Mouse (Mus musculus) kidney, postnatal 4 days (tissue): ENCODE results near the gene Sdhd.
A peak's percentile ranks its signal among the peaks of the same experiment; 100 is the strongest.
"Not testable (repeated sequence)": the region's sequence is repeated elsewhere in the genome, so short reads cannot be mapped to it uniquely, and the experiment has no call there.

Experiments
- DNase-seq, 2 experiments: peaks; one replicate each; pipeline ENCODE4 v3.0.0; 2021; ENCODE audit warnings: mixed read lengths in 2 of 2

Sdhd gene

DNA sequence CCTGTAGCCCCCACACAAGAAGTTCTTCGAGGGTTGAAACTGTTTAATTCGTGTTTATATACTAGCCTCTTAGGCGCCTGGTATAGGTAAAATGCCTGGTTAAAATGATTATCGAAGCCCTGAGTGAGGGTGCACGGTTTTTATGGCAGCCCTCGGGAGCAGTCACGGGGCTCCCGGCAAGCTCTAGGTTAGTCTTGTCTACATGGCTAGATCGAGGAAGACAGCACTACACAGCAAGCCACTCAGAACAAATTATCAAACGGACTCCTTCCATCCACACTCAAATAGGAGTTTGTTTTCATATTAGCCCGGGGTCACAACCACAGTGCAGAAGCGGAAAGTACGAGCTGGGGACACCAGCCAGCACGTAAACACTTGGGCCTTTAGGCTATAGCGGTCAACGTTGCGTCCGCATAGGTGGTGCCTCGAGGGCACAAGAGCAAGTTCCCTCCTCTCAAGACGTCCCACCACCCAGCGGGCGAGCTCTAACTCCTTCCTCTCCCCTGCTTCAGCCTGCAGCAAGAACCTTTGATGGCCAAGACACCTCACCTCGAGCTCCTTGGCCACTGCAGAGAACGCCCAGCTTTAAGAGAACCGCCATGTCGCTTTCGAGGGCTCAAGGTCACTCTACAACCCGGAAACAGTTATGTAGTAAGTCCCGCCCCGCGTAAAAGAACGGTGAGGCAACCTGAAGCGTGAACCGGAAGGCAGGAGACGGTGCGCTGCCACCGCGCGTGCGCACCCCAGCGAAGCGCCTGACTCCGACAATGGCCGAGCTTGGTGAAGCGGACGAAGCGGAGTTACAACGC lies at the start of gene Sdhd, which contains the start of gene Timm8b:
Gene Sdhd, minus strand, starts transcription at position 624 of the 809 bp plus-strand sequence.
Gene Timm8b, plus strand, starts transcription at position 722 of the 809 bp plus-strand sequence.
- peak; percentile 92 to 96 for DNase-seq

DNA sequence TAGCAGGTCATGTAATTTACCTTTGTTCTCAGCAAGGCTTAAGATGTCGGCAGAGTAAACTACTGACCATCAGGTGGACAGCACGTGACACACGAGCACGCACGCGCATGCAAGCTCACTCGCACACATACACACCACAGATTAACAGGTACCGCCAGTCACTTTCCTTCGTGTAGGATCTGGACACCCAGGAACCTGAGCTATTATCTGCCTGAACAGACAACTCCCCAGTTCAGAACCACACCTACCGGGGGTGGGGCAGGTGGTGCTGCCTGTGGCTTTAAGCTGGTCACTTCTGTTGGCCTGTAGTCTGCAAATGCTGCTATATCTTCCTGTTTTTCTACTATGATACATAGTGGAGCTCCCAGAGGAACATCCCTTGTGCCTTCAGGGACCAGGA lies 46.9 kb upstream of the Sdhd start:
- no peak for DNase-seq

DNA sequence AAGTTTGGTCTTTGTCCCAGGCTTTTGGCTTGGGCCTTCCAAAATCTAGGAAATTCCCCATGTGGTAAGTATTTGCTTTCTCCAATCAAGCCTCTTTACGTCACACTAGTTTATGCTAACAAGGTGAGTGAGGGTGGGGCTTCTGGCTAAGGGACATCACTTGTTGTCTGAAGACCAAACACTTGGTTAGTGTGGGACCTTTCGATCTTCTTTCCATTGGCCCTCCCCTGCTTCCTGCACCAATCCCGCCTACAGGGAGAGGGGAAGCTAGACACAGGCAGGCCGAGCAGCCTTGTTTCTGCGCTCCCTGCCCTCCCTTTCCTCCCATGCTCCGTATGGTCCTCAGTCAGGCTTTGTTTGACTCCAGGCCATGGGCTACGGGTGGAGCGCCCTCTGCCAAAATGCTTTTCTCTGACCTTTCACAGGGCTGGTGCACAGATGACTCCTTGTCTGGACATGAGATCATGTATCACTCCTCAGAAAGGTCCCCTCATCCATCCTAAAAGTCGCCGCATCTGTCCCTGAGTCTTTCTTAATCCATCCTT lies 43.3 kb upstream of the Sdhd start:
- no peak for DNase-seq

DNA sequence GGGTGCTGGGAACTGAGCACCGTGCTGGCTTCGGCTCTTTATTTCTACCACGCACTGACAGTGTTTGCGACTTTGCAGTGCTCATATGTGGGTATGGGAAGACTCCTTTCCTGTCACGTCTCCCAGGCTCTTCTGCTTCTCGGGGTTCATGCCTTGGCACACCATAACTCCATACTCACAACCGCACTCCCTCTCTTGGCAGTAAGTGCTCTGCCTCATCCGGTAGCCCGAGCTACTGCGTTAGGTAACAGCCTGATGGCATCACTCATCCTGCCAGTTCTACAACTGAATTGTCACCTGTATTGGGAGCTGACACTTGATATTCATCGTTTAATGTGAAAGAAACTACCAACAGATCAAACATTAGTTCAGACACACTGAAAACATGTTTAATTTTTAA lies 30.7 kb upstream of the Sdhd start:
- no peak for DNase-seq

DNA sequence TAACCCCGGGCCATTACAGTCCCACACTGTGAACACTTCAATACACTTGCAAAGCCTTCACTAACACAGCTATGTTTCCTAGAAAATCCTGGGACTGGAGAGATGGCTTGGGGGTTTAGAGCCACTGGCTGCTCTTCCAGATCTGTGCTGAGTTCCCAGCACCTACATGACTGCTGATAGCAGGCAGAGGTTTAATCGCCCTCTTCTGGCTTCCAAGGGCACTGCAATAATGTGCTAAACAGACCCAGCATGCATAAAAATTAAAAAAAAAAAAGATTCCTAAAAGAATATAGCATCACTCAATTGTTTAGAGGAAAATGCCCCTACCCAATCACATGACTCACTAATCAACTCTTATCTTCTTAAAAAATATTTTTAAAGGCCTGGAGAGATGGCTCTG lies 29.4 kb upstream of the Sdhd start:
- DNase-seq, result peak; percentile 9 to 20

DNA sequence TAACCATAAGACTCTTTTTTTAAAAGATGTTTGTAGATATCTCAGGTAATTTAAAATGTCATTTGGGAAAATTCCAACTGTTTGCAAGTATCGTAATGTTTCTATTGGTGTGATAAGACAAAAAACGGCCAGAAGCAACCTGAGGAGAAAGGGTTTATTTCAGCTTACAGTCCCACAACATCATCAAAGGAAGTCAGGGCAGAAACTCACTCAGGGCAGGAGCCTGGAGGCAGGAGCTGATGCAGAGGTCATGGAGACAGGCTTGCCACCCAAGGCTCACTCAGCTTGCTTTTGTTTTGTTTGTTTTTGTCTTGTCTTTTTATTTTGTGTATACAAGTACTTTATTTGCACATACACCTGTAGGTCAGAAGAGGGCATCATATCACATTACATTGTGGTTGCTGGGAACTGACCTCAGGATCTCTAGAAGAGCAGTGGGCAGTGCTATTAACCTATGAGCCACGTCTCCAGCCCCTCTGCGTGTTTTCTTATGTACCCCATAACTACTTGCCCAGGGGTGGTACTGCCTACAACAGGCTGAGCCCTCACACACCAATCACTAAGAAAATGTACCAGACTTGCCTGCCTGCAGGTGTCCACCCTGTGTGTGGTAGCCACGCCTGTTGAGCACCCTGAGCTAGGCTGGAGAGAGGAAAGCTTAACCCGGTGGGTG lies 28.5 kb upstream of the Sdhd start:
- DNase-seq, result no peak

DNA sequence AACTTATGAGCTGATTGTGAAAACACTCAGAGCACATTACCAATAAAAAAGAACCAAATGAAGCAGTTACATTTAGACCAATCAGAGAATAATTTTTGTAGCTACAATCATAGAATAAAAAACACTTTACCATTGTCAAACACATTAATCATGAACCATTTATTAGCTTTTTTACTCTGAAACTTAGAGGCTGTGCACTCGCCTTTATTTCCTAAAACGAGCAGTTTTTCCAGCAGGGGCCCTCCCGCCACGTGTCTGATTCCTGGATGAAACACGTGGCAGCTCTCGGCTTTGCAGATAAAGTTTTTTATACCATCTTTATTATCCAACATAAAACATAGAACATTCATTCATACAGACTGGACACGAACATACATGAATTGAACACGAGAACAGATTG lies 27.3 kb upstream of the Sdhd start:
- not testable (repeated sequence) for DNase-seq

DNA sequence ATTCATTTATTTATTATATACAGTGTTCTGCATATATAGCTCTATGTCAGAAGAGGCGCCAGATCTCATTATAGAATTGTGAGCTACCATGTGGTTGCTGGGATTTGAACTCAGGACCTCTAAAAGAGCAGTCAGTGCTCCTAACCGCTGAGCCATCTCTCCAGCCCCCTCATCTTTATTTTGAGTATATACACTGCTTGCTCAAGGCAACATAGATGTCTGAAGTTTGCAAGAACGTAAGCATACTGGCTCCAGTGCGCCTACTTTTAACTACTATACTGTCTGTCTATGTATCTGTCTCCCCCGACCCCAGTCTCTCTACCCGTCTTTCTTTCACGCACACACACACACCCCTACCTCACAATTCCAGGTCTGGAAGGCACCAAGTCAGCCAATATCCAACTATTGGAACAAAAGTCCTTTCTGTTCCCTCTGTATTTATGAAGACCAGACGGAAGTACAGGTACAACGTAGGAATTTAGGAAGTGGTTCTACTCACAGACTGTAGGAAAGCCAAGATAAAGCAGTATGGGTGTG lies 14.2 kb upstream of the Sdhd start:
- no peak for DNase-seq

DNA sequence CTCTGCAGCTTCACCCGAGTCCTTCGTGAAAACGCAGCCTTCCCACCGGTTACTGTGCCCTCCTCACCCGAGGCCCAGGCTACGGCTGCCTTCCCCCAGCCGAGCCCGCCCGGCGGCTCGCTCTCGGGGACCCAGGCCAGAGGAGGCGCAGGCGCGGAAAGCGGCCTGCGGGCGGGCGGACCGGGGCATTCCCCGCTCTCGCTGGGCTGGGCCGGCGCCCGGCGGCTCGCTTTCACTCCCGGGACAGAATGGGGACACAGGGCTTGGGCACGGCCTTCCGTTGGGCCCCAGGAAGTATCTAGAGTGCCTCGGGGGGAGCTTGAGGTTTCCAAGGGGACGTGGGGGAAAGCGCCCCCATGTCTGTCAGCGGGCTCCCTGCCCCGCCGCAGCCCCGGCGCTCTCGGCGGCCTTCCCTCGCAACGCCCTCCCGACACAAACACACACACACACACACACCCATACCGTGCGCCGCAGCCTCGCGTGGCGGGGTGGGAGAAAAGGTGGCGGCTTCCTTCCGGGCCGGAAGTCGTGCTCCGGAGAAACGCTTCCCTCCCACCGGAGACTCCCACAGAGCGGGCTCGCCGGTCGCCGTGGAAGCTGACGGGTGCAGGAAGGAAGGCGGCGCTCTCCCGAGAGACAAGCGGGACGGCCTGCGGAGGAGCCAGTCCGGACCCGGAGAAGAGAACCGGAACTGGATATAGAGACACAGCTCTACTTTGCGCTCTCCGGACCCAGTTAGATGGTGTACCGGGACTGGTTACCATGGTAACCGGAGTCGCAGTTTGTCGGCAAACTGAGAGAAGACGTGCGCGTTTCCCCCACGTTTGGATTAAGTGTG lies 13.4 kb upstream of the Sdhd start, which contains the start of the genes Pih1d2 and Nkapd1:
Gene Pih1d2, plus strand, starts transcription at position 556 of the 838 bp plus-strand sequence.
Gene Nkapd1, minus strand, starts transcription at position 699 of the 838 bp plus-strand sequence.
- DNase-seq, result peak; percentile 92 to 93

DNA sequence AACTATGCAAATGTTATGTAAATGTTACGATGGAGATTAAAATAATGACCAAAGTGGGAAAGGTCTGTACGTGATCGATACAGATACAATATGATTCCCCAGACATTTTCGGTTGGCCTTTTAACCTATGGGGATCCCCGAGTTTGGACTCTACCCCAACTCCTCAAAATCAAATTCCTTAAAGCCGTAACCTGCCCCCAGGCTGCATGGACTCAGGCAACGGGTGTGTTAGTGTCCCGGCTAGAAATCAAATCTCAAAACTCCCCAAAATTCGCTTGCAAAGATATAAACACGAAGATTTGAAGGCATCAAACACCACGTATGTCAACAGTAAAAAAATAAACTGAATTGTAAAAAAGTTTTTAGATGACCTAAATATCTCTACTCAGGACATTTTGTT lies 12.5 kb upstream of the Sdhd start:
- DNase-seq, result no peak

DNA sequence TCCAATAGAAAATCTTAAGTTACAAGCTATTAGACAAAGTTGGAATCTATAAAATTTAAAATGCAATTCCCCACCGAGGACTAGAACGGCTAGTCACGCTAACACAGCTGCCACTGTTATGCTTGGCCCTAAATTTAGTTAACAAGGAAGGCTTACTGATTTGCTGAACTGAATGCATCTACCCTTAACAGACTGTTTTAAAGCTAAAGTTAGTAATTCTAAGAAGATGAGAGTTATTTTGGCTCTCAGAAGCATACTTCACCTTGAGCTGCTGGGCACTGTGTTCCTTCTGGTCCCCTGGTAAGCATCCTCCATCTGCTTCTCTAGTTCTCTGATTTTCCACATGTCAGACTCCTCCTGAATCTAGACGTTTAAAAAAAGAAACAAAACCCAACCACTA lies 8.5 kb upstream of the Sdhd start:
- DNase-seq, result no peak

DNA sequence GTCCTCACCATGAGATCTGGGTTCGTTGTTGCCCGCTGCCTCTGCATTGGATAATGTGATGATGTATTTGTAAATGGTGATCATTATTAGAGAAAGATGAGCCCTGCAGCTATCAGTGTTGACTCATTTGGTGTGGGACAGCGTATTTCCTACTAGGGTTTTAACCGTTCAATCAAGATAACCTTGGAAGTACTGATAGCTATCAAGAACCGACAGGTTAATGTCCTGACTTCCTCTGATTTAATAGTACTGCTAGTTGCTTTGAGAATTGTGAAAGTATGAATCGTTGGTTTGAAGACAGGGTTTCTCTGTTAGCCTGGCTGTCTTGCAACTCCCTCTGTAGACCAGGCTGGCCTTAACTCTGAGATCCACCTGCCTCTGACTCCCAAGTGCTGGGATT lies 726 bp upstream of the Sdhd start:
- DNase-seq, result no peak

DNA sequence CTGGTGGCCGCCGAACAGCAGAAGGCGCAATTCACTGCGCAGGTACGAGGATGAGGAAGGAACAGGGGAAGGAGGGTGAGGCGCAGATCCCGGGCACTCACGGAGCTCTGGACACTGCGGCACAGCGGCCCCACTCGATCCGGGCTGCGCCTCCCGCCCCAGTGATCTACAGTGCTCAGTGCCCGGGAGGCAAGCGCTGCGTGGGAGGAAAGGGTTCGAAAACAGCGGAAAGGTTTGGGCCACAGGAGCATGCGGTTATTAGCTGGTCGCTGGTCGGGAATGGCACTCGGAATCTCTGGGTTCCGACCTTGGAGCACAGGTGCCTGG lies 349 bp upstream of the Sdhd start:
- no peak for DNase-seq

DNA sequence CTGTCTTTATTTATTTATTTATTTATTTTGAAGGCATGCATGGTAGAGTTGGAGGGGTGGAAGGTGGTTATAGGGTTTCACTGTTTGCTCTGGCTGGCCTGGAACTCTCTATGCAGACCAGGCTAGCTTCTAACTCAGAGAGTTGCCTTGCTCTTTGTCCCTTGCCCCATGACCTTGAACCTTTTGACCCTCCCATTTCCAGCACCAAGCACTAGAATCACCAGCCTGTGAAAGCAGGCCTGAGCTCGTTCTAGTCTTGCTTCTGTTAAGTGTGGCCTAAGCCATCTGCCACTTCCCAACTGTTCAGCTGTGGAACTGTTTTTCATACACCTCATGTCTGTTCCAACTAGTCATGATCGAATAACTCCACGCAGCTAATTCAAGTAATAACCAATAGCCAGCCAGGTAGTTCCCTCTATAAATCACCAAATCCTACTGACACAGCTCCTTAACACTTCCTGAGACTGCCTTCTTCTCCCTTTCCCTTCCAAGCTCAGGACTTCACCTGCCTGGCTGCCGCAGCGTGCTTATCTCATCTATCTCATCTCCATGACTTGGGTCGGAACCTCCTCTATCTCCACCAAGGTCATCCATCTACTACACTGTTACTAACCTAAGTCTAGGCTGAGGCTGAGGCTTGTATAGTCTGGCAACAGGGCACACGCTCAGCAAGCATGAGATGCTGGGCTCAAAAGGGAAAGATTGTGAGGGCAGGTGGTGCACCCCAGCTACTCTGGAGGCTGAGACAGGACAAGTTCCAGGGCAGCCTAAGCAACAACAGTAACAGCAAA lies 1.4 kb downstream of the Sdhd start:
- DNase-seq, result no peak

DNA sequence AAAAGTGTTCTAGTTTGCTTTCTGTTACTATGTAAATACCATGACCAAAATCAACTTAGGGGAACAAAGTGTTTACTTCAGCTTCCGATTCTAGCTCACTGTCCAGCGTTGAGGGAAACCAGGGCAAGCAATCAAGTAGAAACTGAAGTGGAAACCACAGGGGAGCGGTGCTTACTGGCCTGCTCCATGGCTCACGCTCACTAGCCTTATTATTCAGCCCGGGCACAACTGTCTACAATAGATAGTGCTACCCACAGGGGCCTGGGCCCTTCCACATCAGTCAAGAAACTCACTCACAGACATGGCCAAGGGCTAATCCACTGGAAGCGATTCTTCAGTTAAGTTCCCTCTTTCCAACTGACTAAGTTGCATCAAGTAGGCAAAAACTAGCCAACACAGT lies 2.1 kb downstream of the Sdhd start:
- DNase-seq, result no peak

DNA sequence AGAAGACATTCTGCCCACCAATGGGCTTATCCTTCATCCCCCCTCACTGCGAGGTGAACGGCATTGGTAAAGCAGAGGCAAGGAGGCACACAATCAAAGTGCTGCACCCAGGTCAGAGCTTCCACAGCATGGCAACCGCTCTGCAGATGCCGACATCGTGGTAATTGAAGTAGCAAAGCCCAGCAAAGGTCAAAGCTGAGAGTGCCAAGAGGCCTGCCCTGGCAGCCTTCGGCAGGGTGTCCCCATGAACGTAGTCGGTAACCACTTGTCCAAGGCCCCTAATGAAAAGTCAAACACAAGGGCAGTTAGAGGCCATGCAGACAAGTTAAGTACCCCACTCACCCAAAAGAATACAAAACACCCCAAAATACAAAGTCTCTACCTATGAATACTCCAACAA lies 6.6 kb downstream of the Sdhd start:
- DNase-seq, result no peak

DNA sequence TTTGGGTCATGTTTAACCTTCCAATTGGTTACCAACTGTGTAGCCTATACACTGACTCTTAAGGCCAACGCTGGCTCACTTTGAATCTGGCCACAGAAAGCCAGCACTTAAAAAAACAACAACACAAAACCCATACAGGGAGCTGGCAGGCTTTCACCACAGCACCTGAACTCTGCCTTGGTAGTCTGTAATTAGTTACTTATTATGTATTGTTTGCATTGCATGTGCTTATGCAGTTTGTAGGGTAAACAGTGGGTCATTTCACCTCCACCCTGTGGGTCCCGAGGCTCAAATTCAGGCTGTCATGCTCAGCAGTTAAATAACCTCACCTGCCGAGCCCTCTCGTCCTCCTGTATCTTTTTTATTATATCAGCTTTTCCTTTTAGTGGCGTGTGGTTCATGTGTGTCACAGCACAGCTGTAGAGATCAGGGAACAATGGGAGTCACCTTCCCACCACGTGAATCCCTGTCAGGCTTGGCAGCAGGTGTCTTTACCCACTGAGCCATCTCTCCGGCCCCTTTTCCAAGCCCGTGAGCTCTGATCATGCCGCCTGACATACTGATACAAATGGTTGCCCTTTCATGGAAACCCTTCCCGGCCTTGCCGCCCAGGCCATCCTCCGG lies 8.7 kb downstream of the Sdhd start:
- DNase-seq, result peak in 1 of 2 experiments; percentile 35

DNA sequence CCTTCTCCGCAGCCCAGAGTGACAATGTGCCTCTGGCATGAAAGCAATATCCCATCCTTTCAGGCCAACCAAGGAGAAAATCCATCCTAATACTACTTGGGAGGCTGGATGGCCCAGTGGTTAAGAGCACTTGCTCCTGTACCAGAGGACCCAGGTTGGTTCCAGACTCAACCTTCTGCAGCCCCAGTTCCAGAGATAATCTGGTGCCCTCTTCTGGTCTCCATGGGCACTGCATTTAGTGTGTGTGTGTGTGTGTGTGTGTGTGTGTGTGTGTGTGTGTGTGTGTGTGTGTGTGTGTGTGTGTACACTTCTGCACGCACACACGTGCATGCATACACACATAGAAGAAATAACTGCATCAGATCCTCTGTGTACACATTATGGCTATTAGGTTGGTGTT lies 10.1 kb downstream of the Sdhd start:
- peak; percentile 52 to 63 for DNase-seq

DNA sequence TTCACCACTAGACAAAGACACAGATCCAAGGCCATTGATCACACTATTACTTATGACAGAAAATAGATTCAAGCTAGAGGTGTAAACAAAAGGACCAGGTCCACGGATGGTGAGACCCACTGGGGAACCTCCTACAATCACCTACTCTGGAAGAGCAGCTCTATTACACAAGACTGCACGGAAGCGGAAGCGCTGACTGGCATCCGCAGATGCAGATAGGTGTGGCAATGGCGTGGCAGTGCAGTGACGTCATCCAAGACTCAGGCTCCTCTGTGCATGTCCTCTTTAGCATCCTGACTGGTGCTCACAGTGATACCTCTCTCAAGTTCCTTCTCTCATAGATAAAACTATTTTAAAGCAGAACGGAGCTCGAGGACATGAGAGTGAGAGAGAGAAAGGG lies 10.7 kb downstream of the Sdhd start:
- no peak for DNase-seq

DNA sequence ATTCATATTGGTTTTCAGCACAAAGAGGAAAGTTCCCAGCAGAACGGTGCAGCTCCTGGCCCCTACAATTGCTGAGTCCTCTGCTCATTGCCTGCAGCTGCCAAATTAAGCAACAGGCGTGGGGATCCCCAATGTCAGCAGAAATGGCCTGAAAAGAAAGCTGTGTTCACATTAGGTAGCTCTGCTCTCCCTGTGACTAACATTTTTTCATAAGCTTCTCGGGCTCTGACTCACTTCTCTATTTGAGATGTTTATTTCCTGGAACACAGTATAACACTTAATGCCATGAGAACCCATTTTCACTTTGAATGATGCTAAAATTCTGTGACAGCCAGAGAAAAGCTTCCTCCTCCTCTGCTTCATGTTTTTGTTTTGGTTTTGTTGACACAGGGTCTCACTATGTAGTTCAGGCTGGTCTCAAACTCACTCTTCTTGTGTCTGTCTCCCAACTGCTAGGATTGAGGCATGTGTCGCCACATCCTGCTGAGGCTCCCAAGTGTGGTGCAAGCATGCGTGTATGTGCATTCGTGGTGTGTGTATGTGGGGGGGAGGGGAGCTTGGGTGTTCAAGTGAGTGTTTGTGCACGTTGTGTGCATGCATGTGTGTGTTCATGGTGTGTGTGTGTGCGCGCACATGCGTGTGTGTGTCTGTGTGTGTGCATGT lies 12.6 kb downstream of the Sdhd start:
- DNase-seq, result no peak

DNA sequence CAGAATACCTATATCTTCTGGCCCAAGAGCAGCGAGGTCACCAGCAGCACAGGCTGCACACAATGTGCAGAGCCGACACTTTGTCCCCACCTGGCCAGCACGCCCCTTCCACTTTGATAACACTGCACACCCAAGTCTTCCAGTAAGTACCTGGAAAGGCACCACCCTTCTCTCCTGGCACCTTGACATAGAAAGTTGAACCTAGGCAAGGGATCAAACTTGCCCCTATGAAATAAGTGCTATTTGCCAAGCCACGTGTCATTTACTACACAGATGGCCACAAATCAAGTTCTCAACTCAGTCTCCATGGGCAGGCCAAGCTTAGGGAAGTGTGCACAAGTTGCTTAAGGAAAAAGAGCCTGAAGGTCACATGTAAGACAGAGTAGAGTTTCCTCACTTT lies 16.7 kb downstream of the Sdhd start:
- no peak for DNase-seq
